Mouse (Mus musculus) embryonic facial prominence, embryonic 12.5 days (tissue): ENCODE measurements around the gene Sept11. TPM values are rescaled to one million over a fixed set of nuclear protein-coding genes. Genes with fewer than 3 reads are reported as not detected.

Source experiments
- ATAC-seq: fragments of 200-750 bp; cut with Nextera tagmentation; 2 replicates; pipeline ENCODE4 v1.8.0; 2017; ENCODE audit not compliant: insufficient number of reproducible peaks, insufficient read depth, low FRiP score, low TSS enrichment
- H3K27ac ChIP-seq: fragments of 300-500 bp; sonication (generic); 2 replicates; pipeline ENCODE4 v1.5.1; 2016; ENCODE audit warnings: mild to moderate bottlenecking
- H3K27me3 ChIP-seq: fragments of 300-500 bp; sonication (generic); 2 replicates; pipeline ENCODE4 v1.6.1; 2016; ENCODE audit warnings: mild to moderate bottlenecking, moderate library complexity
- H3K36me3 ChIP-seq: fragments of 300-500 bp; sonication (generic); 2 replicates; pipeline ENCODE4 v1.6.1; 2016; ENCODE audit warnings: mild to moderate bottlenecking
- H3K4me1 ChIP-seq: fragments of 300-500 bp; sonication (generic); 2 replicates; pipeline ENCODE4 v1.6.1; 2016
- H3K4me2 ChIP-seq: fragments of 300-500 bp; sonication (generic); replicated peaks from 2 replicates; pipeline ENCODE4 v1.6.1; 2016; ENCODE audit warnings: mild to moderate bottlenecking, moderate library complexity
- H3K4me3 ChIP-seq: fragments of 300-500 bp; sonication (generic); 2 replicates; pipeline ENCODE4 v1.5.1; 2016; ENCODE audit warnings: mild to moderate bottlenecking
- H3K9ac ChIP-seq: fragments of 300-500 bp; sonication (generic); 2 replicates; pipeline ENCODE4 v1.6.1; 2016; ENCODE audit warnings: mild to moderate bottlenecking, moderate library complexity
- H3K9me3 ChIP-seq: fragments of 300-500 bp; sonication (generic); 2 replicates; pipeline ENCODE4 v1.6.1; 2016; ENCODE audit warnings: mild to moderate bottlenecking, moderate library complexity
- WGBS: fragments of 180-500 bp; shearing (Covaris S2); methylation state at CpG from one replicate; pipeline ENCODE4 v1.1.7; 2016; 5-methylcytosine and 5-hydroxymethylcytosine counted together
- polyA plus RNA-seq: library from polyadenylated mRNA; unstranded; fragments of >200 nt; fragmentation: Nextera tagmentation; extraction: Ambion mirVana; gene quantifications from 2 replicates; pipeline ENCODE4 v1.2.1, GENCODE M21; 2016

Gene Sept11
- 248 and 263 TPM in 2 replicates for polyA plus RNA-seq

GRCm38 (mm10) chr5:93092857-93093622, at the start of gene Sept11:
TSS of gene Sept11 (plus strand) at chr5:93093437.
- Histone ChIP-seq H3K36me3 (no peaks in the 10 kb centered on the region), H3K9me3 (no peaks in the 10 kb centered on the region), H3K4me2 (peak within 1 kb of the TSS; percentile 70), H3K27ac (peak within 1 kb of the TSS; percentile 98), H3K4me3 (peak within 1 kb of the TSS; percentile 85), H3K27me3 (no peaks in the 10 kb centered on the region), H3K9ac (peak within 1 kb of the TSS; percentile 83), H3K4me1 (peaks cover 46% of the 10 kb centered on the region)
- peak; percentile 87 for ATAC-seq
- under 1% methylated on average over 63 of the region's 63 CpGs for WGBS

GRCm38 (mm10) chr5:93043688-93044583, 49.3 kb upstream of the Sept11 start:
- Histone ChIP-seq H3K9ac (peak overlapping the region; percentile 51), H3K4me1 (peaks cover 17% of the 10 kb centered on the region), H3K27me3 (peaks cover 61% of the 10 kb centered on the region), H3K9me3 (no peaks in the 10 kb centered on the region), H3K36me3 (no peaks in the 10 kb centered on the region), H3K4me3 (peak overlapping the region; percentile 54), H3K27ac (no peak overlapping the region), H3K4me2 (peak overlapping the region; percentile 97)
- WGBS = 2% methylated on average over 67 of the region's 69 CpGs
- ATAC-seq = no peak; the same call in 1 of the 2 replicates

GRCm38 (mm10) chr5:93044584-93045370, 48.5 kb upstream of the Sept11 start, which contains the start of gene Sowahb:
TSS of gene Sowahb (minus strand) at chr5:93045022.
- H3K4me2 ChIP-seq = peak within 1 kb of the TSS; percentile 97
- no peaks in the 10 kb centered on the region for H3K36me3 ChIP-seq
- no peak within 1 kb of the TSS for H3K27ac ChIP-seq
- WGBS = under 1% methylated on average over 68 of the region's 68 CpGs
- no peaks in the 10 kb centered on the region for H3K9me3 ChIP-seq
- peak within 1 kb of the TSS; percentile 51 for H3K9ac ChIP-seq
- peak within 1 kb of the TSS; percentile 54 for H3K4me3 ChIP-seq
- ATAC-seq = peak; percentile 44
- peaks cover 17% of the 10 kb centered on the region for H3K4me1 ChIP-seq
- peaks cover 67% of the 10 kb centered on the region for H3K27me3 ChIP-seq

- Histone ChIP-seq H3K27me3 (peaks cover 67% of the 10 kb centered on the region), H3K4me2 (peak overlapping the region; percentile 97), H3K9ac (peak overlapping the region; percentile 51), H3K9me3 (no peaks in the 10 kb centered on the region), H3K4me1 (peaks cover 17% of the 10 kb centered on the region), H3K36me3 (no peaks in the 10 kb centered on the region), H3K4me3 (peak overlapping the region; percentile 54), H3K27ac (no peak overlapping the region)
- WGBS = under 1% methylated on average over 19 of the region's 19 CpGs
- ATAC-seq = no peak
Measured at GRCm38 (mm10) chr5:93045371-93045714, 47.9 kb upstream of the Sept11 start.

GRCm38 (mm10) chr5:93046306-93046845, 46.9 kb upstream of the Sept11 start:
- 25% methylated on average over 5 of the region's 5 CpGs for WGBS
- Histone ChIP-seq H3K27me3 (peaks cover 66% of the 10 kb centered on the region), H3K4me2 (no peak overlapping the region), H3K27ac (no peak overlapping the region), H3K9ac (no peak overlapping the region), H3K4me1 (peaks cover 17% of the 10 kb centered on the region), H3K4me3 (no peak overlapping the region), H3K36me3 (no peaks in the 10 kb centered on the region), H3K9me3 (no peaks in the 10 kb centered on the region)
- ATAC-seq = no peak

- Histone ChIP-seq H3K4me2 (no peak overlapping the region), H3K27me3 (peaks cover 45% of the 10 kb centered on the region), H3K27ac (no peak overlapping the region), H3K36me3 (no peaks in the 10 kb centered on the region), H3K9ac (no peak overlapping the region), H3K4me1 (peaks cover 17% of the 10 kb centered on the region), H3K9me3 (no peaks in the 10 kb centered on the region), H3K4me3 (no peak overlapping the region)
- 73% methylated on average over 13 of the region's 13 CpGs for WGBS
- ATAC-seq = no peak
Measured at GRCm38 (mm10) chr5:93048481-93049240, 44.6 kb upstream of the Sept11 start.

- Histone ChIP-seq H3K4me2 (no peak overlapping the region), H3K27ac (no peak overlapping the region), H3K27me3 (peaks cover 32% of the 10 kb centered on the region), H3K36me3 (no peaks in the 10 kb centered on the region), H3K9ac (no peak overlapping the region), H3K4me1 (peaks cover 8% of the 10 kb centered on the region; the same call in 1 of the 2 replicates), H3K4me3 (no peak overlapping the region), H3K9me3 (no peaks in the 10 kb centered on the region)
- ATAC-seq = no peak
- WGBS = 82% methylated on average over 1 of the region's 1 CpGs
Measured at GRCm38 (mm10) chr5:93049971-93050370, 43.3 kb upstream of the Sept11 start.

GRCm38 (mm10) chr5:93051041-93051440, 42.2 kb upstream of the Sept11 start:
- Histone ChIP-seq H3K27ac (no peak overlapping the region), H3K9me3 (no peaks in the 10 kb centered on the region), H3K4me1 (no peaks in the 10 kb centered on the region), H3K36me3 (no peaks in the 10 kb centered on the region), H3K4me3 (no peak overlapping the region), H3K27me3 (peaks cover 24% of the 10 kb centered on the region), H3K4me2 (no peak overlapping the region), H3K9ac (no peak overlapping the region)
- ATAC-seq = no peak
- 40% methylated on average over 5 of the region's 5 CpGs for WGBS

- 85% methylated on average over 9 of the region's 9 CpGs for WGBS
- Histone ChIP-seq H3K4me1 (no peaks in the 10 kb centered on the region), H3K27ac (no peak overlapping the region), H3K9me3 (no peaks in the 10 kb centered on the region), H3K4me3 (no peak overlapping the region), H3K9ac (no peak overlapping the region), H3K36me3 (no peaks in the 10 kb centered on the region), H3K4me2 (no peak overlapping the region), H3K27me3 (peaks cover 15% of the 10 kb centered on the region)
- ATAC-seq = no peak
Measured at GRCm38 (mm10) chr5:93051951-93052350, 41.3 kb upstream of the Sept11 start.

- ATAC-seq = no peak
- no peak overlapping the region for H3K9ac ChIP-seq
- WGBS = 44% methylated on average over 8 of the region's 8 CpGs
- peaks cover 7% of the 10 kb centered on the region for H3K27me3 ChIP-seq
- no peak overlapping the region for H3K4me2 ChIP-seq
- H3K4me3 ChIP-seq = no peak overlapping the region
- no peak overlapping the region for H3K27ac ChIP-seq
- H3K4me1 ChIP-seq = no peaks in the 10 kb centered on the region
- H3K36me3 ChIP-seq = no peaks in the 10 kb centered on the region
- no peaks in the 10 kb centered on the region for H3K9me3 ChIP-seq
Measured at GRCm38 (mm10) chr5:93053606-93054397, 39.4 kb upstream of the Sept11 start.
